In the genomic region with DNA sequence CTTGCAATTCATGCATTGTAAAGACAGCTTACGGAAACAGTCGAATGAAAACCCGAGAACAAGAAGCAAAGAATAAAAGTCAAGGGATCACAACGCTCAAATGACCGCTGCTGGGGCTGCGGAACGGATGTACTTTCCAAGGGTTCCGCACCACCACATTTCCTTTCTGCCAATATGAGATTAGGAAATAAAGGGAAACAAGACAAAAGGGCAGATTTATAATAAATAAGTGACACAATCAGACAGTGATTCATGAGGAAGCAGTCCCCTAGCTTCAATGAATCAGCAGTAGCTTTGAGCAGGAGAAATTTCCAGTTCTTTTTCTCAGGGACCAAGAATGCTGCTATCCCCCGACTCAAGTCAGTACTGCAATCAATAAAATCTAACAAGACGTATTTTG, we compare ENCODE assay signal across 11 mouse cellular contexts. TPM values are rescaled to one million over a fixed set of nuclear protein-coding genes. Genes with fewer than 3 reads are reported as not detected.
A peak's percentile ranks its signal among the peaks of the same experiment; 100 is the strongest.
DNase-seq lines count a peak whose midpoint lies in the region; ATAC-seq and TF ChIP-seq lines count a peak whose summit lies in the region.
"Had no signal": no experiment of that assay in that cellular context is flagged by ENCODE, and none has a peak within 500 bp of the region (broad histone marks: within the 10 kb centered on the region; RNA-seq: fewer than 3 reads in every experiment).

No protein-coding gene starts in this region.

- no peak for ATAC-seq in forebrain, embryonic 12.5 days (ENCODE audit: low FRiP score)
- ATAC-seq in lung, embryonic 14.5 days (ENCODE audit: insufficient read depth), result no peak
- no peak for ATAC-seq in neural tube, embryonic 13.5 days (ENCODE audit: low read depth)
- ATAC-seq: CD4-positive, CD25-positive, alpha-beta regulatory T cell, adult 4 months; intestine, postnatal 0 days had no signal

- peaks cover 17% of the 10 kb centered on the region for H3K4me1 ChIP-seq in forebrain, embryonic 12.5 days
- H3K4me1 ChIP-seq in forebrain, embryonic 10.5 days, result peaks cover 17% of the 10 kb centered on the region
- no peaks in the 10 kb centered on the region for H3K4me1 ChIP-seq in lung, embryonic 14.5 days (ENCODE audit: insufficient read depth)
- H3K4me1 ChIP-seq in neural tube, embryonic 13.5 days (replicated peaks), result peaks cover 21% of the 10 kb centered on the region

- H3K27me3 ChIP-seq in forebrain, embryonic 12.5 days, result no peaks in the 10 kb centered on the region
- H3K27me3 ChIP-seq in forebrain, embryonic 10.5 days (ENCODE audit: poor library complexity, severe bottlenecking), result no peaks in the 10 kb centered on the region
- no peaks in the 10 kb centered on the region for H3K27me3 ChIP-seq in lung, embryonic 14.5 days (ENCODE audit: insufficient read depth, low read length)
- no peaks in the 10 kb centered on the region for H3K27me3 ChIP-seq in neural tube, embryonic 13.5 days
- H3K27me3 ChIP-seq: limb, embryonic 12.5 days had no signal

- H3K9ac ChIP-seq in forebrain, embryonic 12.5 days, result no peak overlapping the region
- H3K9ac ChIP-seq in lung, embryonic 14.5 days, result no peak overlapping the region
- peak overlapping the region; percentile 14; the same call in 1 of the 2 replicates for H3K9ac ChIP-seq in neural tube, embryonic 13.5 days
- H3K9ac ChIP-seq: limb, embryonic 12.5 days had no signal

- no peaks in the 10 kb centered on the region for H3K9me3 ChIP-seq in forebrain, embryonic 12.5 days
- H3K9me3 ChIP-seq in forebrain, embryonic 10.5 days, result no peaks in the 10 kb centered on the region
- H3K9me3 ChIP-seq in lung, embryonic 14.5 days (ENCODE audit: low read depth, low read length), result no peaks in the 10 kb centered on the region
- H3K9me3 ChIP-seq in neural tube, embryonic 13.5 days, result no peaks in the 10 kb centered on the region
- H3K9me3 ChIP-seq: limb, embryonic 12.5 days had no signal

- no peak overlapping the region for H3K4me2 ChIP-seq in forebrain, embryonic 12.5 days
- H3K4me2 ChIP-seq in lung, embryonic 14.5 days, result no peak overlapping the region
- H3K4me2 ChIP-seq in neural tube, embryonic 13.5 days, result peak overlapping the region; percentile 46
- H3K4me2 ChIP-seq: limb, embryonic 12.5 days had no signal

- H3K36me3 ChIP-seq in forebrain, embryonic 12.5 days (replicated peaks), result no peaks in the 10 kb centered on the region
- no peaks in the 10 kb centered on the region for H3K36me3 ChIP-seq in forebrain, embryonic 10.5 days (replicated peaks)
- no peaks in the 10 kb centered on the region for H3K36me3 ChIP-seq in lung, embryonic 14.5 days (ENCODE audit: insufficient read depth)
- H3K36me3 ChIP-seq in neural tube, embryonic 13.5 days, result no peaks in the 10 kb centered on the region
- H3K36me3 ChIP-seq: limb, embryonic 12.5 days had no signal

- no peak overlapping the region for H3K4me3 ChIP-seq in forebrain, embryonic 12.5 days (replicated peaks)
- no peak overlapping the region for H3K4me3 ChIP-seq in forebrain, embryonic 10.5 days
- no peak overlapping the region for H3K4me3 ChIP-seq in lung, embryonic 14.5 days (ENCODE audit: low read depth, low read length)
- no peak overlapping the region for H3K4me3 ChIP-seq in neural tube, embryonic 13.5 days
- H3K4me3 ChIP-seq: limb, embryonic 12.5 days had no signal

- no peak for TF ChIP-seq CTCF in lung, embryonic 14.5 days (IDR thresholded peaks at IDR 0.05; ENCODE audit: low read depth)

- 0 out of 2 replicates have a peak overlapping the region, but pooled peaks have one; percentile 13 for H3K27ac ChIP-seq in forebrain, embryonic 12.5 days
- H3K27ac ChIP-seq in forebrain, embryonic 10.5 days, result no peak overlapping the region
- H3K27ac ChIP-seq in lung, embryonic 14.5 days (ENCODE audit: low read depth), result no peak overlapping the region
- 0 out of 2 replicates have a peak overlapping the region, but pooled peaks have one; percentile 14 for H3K27ac ChIP-seq in neural tube, embryonic 13.5 days (replicated peaks)
- H3K27ac ChIP-seq: limb, embryonic 12.5 days had no signal

- WGBS in forebrain, embryonic 12.5 days, result 37% methylated on average over 10 of the region's 10 CpGs
- 72% methylated on average over 10 of the region's 10 CpGs for WGBS in forebrain, embryonic 10.5 days
- WGBS in lung, embryonic 14.5 days, result 58% methylated on average over 10 of the region's 10 CpGs
- 10% methylated on average over 10 of the region's 10 CpGs for WGBS in neural tube, embryonic 13.5 days

- intact Hi-C loops in heart, postnatal 14 days (cut with DNase I), result no loop called here

- DNase-seq in forebrain, embryonic 10.5 days (ENCODE audit: extremely low spot score, low spot score), result no peak
- peak; percentile 29 for DNase-seq in lung, embryonic 14.5 days
- no peak for DNase-seq in lung, postnatal 14 days
- DNase-seq in lung, postnatal 10 days, result peak; percentile 21
- DNase-seq in layer of hippocampus, postnatal 36 days, result no peak
- no peak for DNase-seq in heart, postnatal 14 days

RNA-seq across cellular contexts. Expression of a gene that starts 11.2 kb away (rescaled TPM):
- 8.0 and 8.9 TPM in 2 replicates for polyA plus RNA-seq in forebrain, embryonic 12.5 days (2016; fragmentation: Nextera tagmentation; extraction: Ambion mirVana)
- polyA plus RNA-seq in forebrain, embryonic 10.5 days (2016; fragmentation: Nextera tagmentation; extraction: Ambion mirVana), result 3.1 and 3.7 TPM in 2 replicates
- polyA plus RNA-seq in lung, embryonic 14.5 days (2014; fragmentation: Nextera tagmentation; extraction: Ambion mirVana), result 2.2 and 2.6 TPM in 2 replicates
- polyA plus RNA-seq in neural tube, embryonic 13.5 days (2015; fragmentation: Nextera tagmentation; extraction: Ambion mirVana), result 19.7 and 20.5 TPM in 2 replicates
- 100 to 1,000 TPM; 282 to 309 TPM for total RNA-seq in layer of hippocampus, postnatal 36 days (2021)
- total RNA-seq in heart, postnatal 14 days (2021), result 1 to 10 TPM; 8.1 TPM

RNA-seq across cellular contexts. Expression of a gene that starts 39.7 kb away (rescaled TPM):
- 2.0 and 3.0 TPM in 2 replicates for polyA plus RNA-seq in forebrain, embryonic 12.5 days (2016; fragmentation: Nextera tagmentation; extraction: Ambion mirVana)
- 6.5 and 10.0 TPM in 2 replicates for polyA plus RNA-seq in forebrain, embryonic 10.5 days (2016; fragmentation: Nextera tagmentation; extraction: Ambion mirVana)
- polyA plus RNA-seq in lung, embryonic 14.5 days (2014; fragmentation: Nextera tagmentation; extraction: Ambion mirVana), result 1.8 and 2.2 TPM in 2 replicates
- polyA plus RNA-seq in neural tube, embryonic 13.5 days (2015; fragmentation: Nextera tagmentation; extraction: Ambion mirVana), result 0.39 and 1.7 TPM in 2 replicates
- total RNA-seq in layer of hippocampus, postnatal 36 days (2021), result not detected
- under 1 TPM; 0.55 to 0.78 TPM for total RNA-seq in heart, postnatal 14 days (2021)
- polyA plus RNA-seq: CD4-positive, CD25-positive, alpha-beta regulatory T cell, adult 4 months had no signal

RNA-seq across cellular contexts. Expression of a gene that starts 56.9 kb away (rescaled TPM):
- 14.4 and 14.9 TPM in 2 replicates for polyA plus RNA-seq in forebrain, embryonic 12.5 days (2016; fragmentation: Nextera tagmentation; extraction: Ambion mirVana)
- 22.7 and 24.7 TPM in 2 replicates for polyA plus RNA-seq in forebrain, embryonic 10.5 days (2016; fragmentation: Nextera tagmentation; extraction: Ambion mirVana)
- 22.9 and 27.3 TPM in 2 replicates for polyA plus RNA-seq in lung, embryonic 14.5 days (2014; fragmentation: Nextera tagmentation; extraction: Ambion mirVana)
- polyA plus RNA-seq in neural tube, embryonic 13.5 days (2015; fragmentation: Nextera tagmentation; extraction: Ambion mirVana), result 16.9 and 19.5 TPM in 2 replicates
- total RNA-seq in layer of hippocampus, postnatal 36 days (2021), result 1 to 10 TPM; 5.7 to 7.1 TPM
- total RNA-seq in heart, postnatal 14 days (2021), result 1 to 10 TPM; 3.4 to 3.9 TPM
- polyA plus RNA-seq: CD4-positive, CD25-positive, alpha-beta regulatory T cell, adult 4 months had no signal

Comparison
In these comparisons a context has a peak if more than half of its experiments do, and no peak if none do; other contexts are left out.
1. H3K27ac ChIP-seq: peak in forebrain, embryonic 12.5 days (single experiment) and neural tube, embryonic 13.5 days (single experiment); none in forebrain, embryonic 10.5 days (single experiment) and lung, embryonic 14.5 days (single experiment).
2. DNase-seq: peak in lung, embryonic 14.5 days (single experiment) and lung, postnatal 10 days (single experiment); none in forebrain, embryonic 10.5 days (single experiment), lung, postnatal 14 days (single experiment), layer of hippocampus, postnatal 36 days (0 of 2) and heart, postnatal 14 days (0 of 2).